Mouse (Mus musculus) midbrain, embryonic 13.5 days (tissue): ENCODE measurements around the gene Ccin. TPM values are rescaled to one million over a fixed set of nuclear protein-coding genes. Genes with fewer than 3 reads are reported as not detected.

Experiments used
- ATAC-seq: fragments of 200-750 bp; cut with Nextera tagmentation; 2 replicates; pipeline ENCODE4 v1.8.0; 2017; ENCODE audit warnings: mild to moderate bottlenecking, moderate TSS enrichment, moderate library complexity
- H3K27ac ChIP-seq: fragments of 300-500 bp; sonication (generic); 2 replicates; pipeline ENCODE4 v1.5.1; 2015; ENCODE audit warnings: inconsistent platforms, mild to moderate bottlenecking, moderate library complexity
- H3K27me3 ChIP-seq: fragments of 300-500 bp; sonication (generic); 2 replicates; pipeline ENCODE4 v1.6.1; 2015; ENCODE audit warnings: mild to moderate bottlenecking, inconsistent platforms
- H3K36me3 ChIP-seq: fragments of 300-500 bp; sonication (generic); 2 replicates; pipeline ENCODE4 v1.6.1; 2015; ENCODE audit warnings: mild to moderate bottlenecking, inconsistent platforms
- H3K4me1 ChIP-seq: fragments of 300-500 bp; sonication (generic); replicated peaks from 2 replicates; pipeline ENCODE4 v1.6.1; 2015; ENCODE audit warnings: inconsistent platforms
- H3K4me2 ChIP-seq: fragments of 300-500 bp; sonication (generic); replicated peaks from 2 replicates; pipeline ENCODE4 v1.6.1; 2015; ENCODE audit warnings: moderate library complexity, mild to moderate bottlenecking, inconsistent platforms
- H3K4me3 ChIP-seq: fragments of 300-500 bp; sonication (generic); replicated peaks from 2 replicates; pipeline ENCODE4 v1.5.1; 2015; ENCODE audit warnings: mild to moderate bottlenecking, inconsistent platforms
- H3K9ac ChIP-seq: fragments of 300-500 bp; sonication (generic); replicated peaks from 2 replicates; pipeline ENCODE4 v1.6.1; 2015; ENCODE audit warnings: mild to moderate bottlenecking, inconsistent platforms
- H3K9me3 ChIP-seq: fragments of 300-500 bp; sonication (generic); 2 replicates; pipeline ENCODE4 v1.6.1; 2016; ENCODE audit warnings: mild to moderate bottlenecking, inconsistent platforms
- WGBS: fragments of 180-500 bp; shearing (Covaris S2); methylation state at CpG from one replicate; pipeline ENCODE4 v1.1.7; 2015; 5-methylcytosine and 5-hydroxymethylcytosine counted together
- polyA plus RNA-seq: library from polyadenylated mRNA; unstranded; fragments of >200 nt; fragmentation: Nextera tagmentation; extraction: Ambion mirVana; gene quantifications from 2 replicates; pipeline ENCODE4 v1.2.1, GENCODE M21; 2015

Gene Ccin
- polyA plus RNA-seq, 1 experiment from 2014 or later = not detected

- no peak for ATAC-seq
- H3K4me2 ChIP-seq = no peak within 1 kb of the TSS
- no peak within 1 kb of the TSS for H3K27ac ChIP-seq
- 0 out of 2 replicates have a peak, but pooled peaks cover 3% of the 10 kb centered on the region for H3K27me3 ChIP-seq
- no peaks in the 10 kb centered on the region for H3K4me1 ChIP-seq
- H3K36me3 ChIP-seq = no peaks in the 10 kb centered on the region
- no peak within 1 kb of the TSS for H3K4me3 ChIP-seq
- H3K9ac ChIP-seq = no peak within 1 kb of the TSS
- WGBS = 93% methylated on average over 5 of the region's 5 CpGs
- no peaks in the 10 kb centered on the region for H3K9me3 ChIP-seq
Observed at GRCm38 (mm10) chr4:44004126-44004525, 20.8 kb downstream of the Ccin start, which contains the start of gene Clta. TSS of gene Clta (plus strand) at chr4:44004452.

GRCm38 (mm10) chr4:44004623-44005409, 21.5 kb downstream of the Ccin start:
- Histone ChIP-seq H3K4me1 (no peaks in the 10 kb centered on the region), H3K36me3 (no peaks in the 10 kb centered on the region), H3K27me3 (0 out of 2 replicates have a peak, but pooled peaks cover 3% of the 10 kb centered on the region), H3K27ac (no peak overlapping the region), H3K9me3 (no peaks in the 10 kb centered on the region), H3K9ac (no peak overlapping the region), H3K4me3 (no peak overlapping the region), H3K4me2 (no peak overlapping the region)
- WGBS = 73% methylated on average over 3 of the region's 3 CpGs
- ATAC-seq = no peak

- no peaks in the 10 kb centered on the region for H3K27me3 ChIP-seq
- peaks cover 30% of the 10 kb centered on the region for H3K4me1 ChIP-seq
- no peak overlapping the region for H3K27ac ChIP-seq
- H3K36me3 ChIP-seq = no peaks in the 10 kb centered on the region
- 97% methylated on average over 1 of the region's 1 CpGs for WGBS
- no peak overlapping the region for H3K4me2 ChIP-seq
- no peaks in the 10 kb centered on the region for H3K9me3 ChIP-seq
- ATAC-seq = no peak
- no peak overlapping the region for H3K9ac ChIP-seq
- no peak overlapping the region for H3K4me3 ChIP-seq
Observed at GRCm38 (mm10) chr4:44010176-44010575, 26.9 kb downstream of the Ccin start.

- Histone ChIP-seq H3K4me1 (peaks cover 33% of the 10 kb centered on the region), H3K36me3 (no peaks in the 10 kb centered on the region), H3K4me3 (no peak overlapping the region), H3K27ac (no peak overlapping the region), H3K9me3 (no peaks in the 10 kb centered on the region), H3K9ac (no peak overlapping the region), H3K27me3 (no peaks in the 10 kb centered on the region), H3K4me2 (no peak overlapping the region)
- no peak for ATAC-seq
- WGBS = 46% methylated on average over 2 of the region's 2 CpGs
Observed at GRCm38 (mm10) chr4:44010893-44011292, 27.6 kb downstream of the Ccin start.

- 74% methylated on average over 3 of the region's 3 CpGs for WGBS
Observed at GRCm38 (mm10) chr4:44011799-44012198, 28.5 kb downstream of the Ccin start.

GRCm38 (mm10) chr4:44012376-44013367, 29.4 kb downstream of the Ccin start:
- Histone ChIP-seq H3K36me3 (no peaks in the 10 kb centered on the region), H3K4me3 (peak overlapping the region; percentile 76), H3K27me3 (0 out of 2 replicates have a peak, but pooled peaks cover 2% of the 10 kb centered on the region), H3K9me3 (no peaks in the 10 kb centered on the region), H3K27ac (peak overlapping the region; percentile 75), H3K9ac (peak overlapping the region; percentile 90), H3K4me2 (peak overlapping the region; percentile 99), H3K4me1 (peaks cover 37% of the 10 kb centered on the region)
- WGBS = under 1% methylated on average over 77 of the region's 77 CpGs
- ATAC-seq = peak; percentile 99

More at GRCm38 (mm10) chr4:44011799-44012198, 28.5 kb downstream of the Ccin start:
- no peak for ATAC-seq
- H3K4me2 ChIP-seq = peak overlapping the region; percentile 99
- peak overlapping the region; percentile 75; the same call in 1 of the 2 replicates for H3K27ac ChIP-seq
- H3K4me1 ChIP-seq = peaks cover 37% of the 10 kb centered on the region
- H3K36me3 ChIP-seq = no peaks in the 10 kb centered on the region
- H3K9ac ChIP-seq = peak overlapping the region; percentile 69
- peak overlapping the region; percentile 76 for H3K4me3 ChIP-seq
- no peaks in the 10 kb centered on the region for H3K9me3 ChIP-seq
- H3K27me3 ChIP-seq = 0 out of 2 replicates have a peak, but pooled peaks cover 2% of the 10 kb centered on the region

- peaks cover 37% of the 10 kb centered on the region for H3K4me1 ChIP-seq
- no peak overlapping the region for H3K27ac ChIP-seq
- no peaks in the 10 kb centered on the region for H3K9me3 ChIP-seq
- 0 out of 2 replicates have a peak, but pooled peaks cover 2% of the 10 kb centered on the region for H3K27me3 ChIP-seq
- H3K36me3 ChIP-seq = no peaks in the 10 kb centered on the region
- peak overlapping the region; percentile 76 for H3K4me3 ChIP-seq
- peak overlapping the region; percentile 90 for H3K9ac ChIP-seq
- peak overlapping the region; percentile 99 for H3K4me2 ChIP-seq
- 32% methylated on average over 11 of the region's 11 CpGs for WGBS
- ATAC-seq = no peak
Observed at GRCm38 (mm10) chr4:44013391-44014070, 30.2 kb downstream of the Ccin start.

GRCm38 (mm10) chr4:44016071-44016470, 32.8 kb downstream of the Ccin start:
- Histone ChIP-seq H3K36me3 (peaks cover 24% of the 10 kb centered on the region), H3K27ac (no peak overlapping the region), H3K9ac (no peak overlapping the region), H3K4me1 (peaks cover 35% of the 10 kb centered on the region), H3K4me2 (no peak overlapping the region), H3K9me3 (no peaks in the 10 kb centered on the region), H3K27me3 (peaks cover 27% of the 10 kb centered on the region), H3K4me3 (no peak overlapping the region)
- 96% methylated on average over 4 of the region's 4 CpGs for WGBS
- no peak for ATAC-seq

- Histone ChIP-seq H3K4me2 (no peak overlapping the region), H3K36me3 (peaks cover 32% of the 10 kb centered on the region), H3K9ac (no peak overlapping the region), H3K4me3 (no peak overlapping the region), H3K27ac (no peak overlapping the region), H3K27me3 (peaks cover 34% of the 10 kb centered on the region), H3K4me1 (peaks cover 30% of the 10 kb centered on the region), H3K9me3 (no peaks in the 10 kb centered on the region)
- ATAC-seq = no peak
- WGBS = 96% methylated on average over 12 of the region's 12 CpGs
Observed at GRCm38 (mm10) chr4:44016791-44017190, 33.5 kb downstream of the Ccin start.

GRCm38 (mm10) chr4:44022323-44022722, 39.0 kb downstream of the Ccin start:
- no peak for ATAC-seq
- Histone ChIP-seq H3K27me3 (peaks cover 88% of the 10 kb centered on the region), H3K9ac (no peak overlapping the region), H3K27ac (no peak overlapping the region), H3K4me1 (no peaks in the 10 kb centered on the region), H3K9me3 (no peaks in the 10 kb centered on the region), H3K4me3 (no peak overlapping the region), H3K4me2 (no peak overlapping the region), H3K36me3 (peaks cover 87% of the 10 kb centered on the region)
- WGBS = 92% methylated on average over 4 of the region's 4 CpGs

GRCm38 (mm10) chr4:44022766-44023165, 39.5 kb downstream of the Ccin start:
- ATAC-seq = no peak
- H3K9ac ChIP-seq = no peak overlapping the region
- H3K4me3 ChIP-seq = no peak overlapping the region
- H3K9me3 ChIP-seq = no peaks in the 10 kb centered on the region
- no peak overlapping the region for H3K4me2 ChIP-seq
- no peak overlapping the region for H3K27ac ChIP-seq
- peaks cover 92% of the 10 kb centered on the region for H3K27me3 ChIP-seq
- H3K4me1 ChIP-seq = peaks cover 1% of the 10 kb centered on the region
- H3K36me3 ChIP-seq = peaks cover 91% of the 10 kb centered on the region
- WGBS = 93% methylated on average over 11 of the region's 11 CpGs
